Mouse (Mus musculus): ENCODE measurements around the gene Ptges2.

Ptges2 gene

GRCm38 (mm10) chr2:32413936-32414335 lies 18.2 kb downstream of the Ptges2 start:
- no peak for DNase-seq (ENCODE audit: low spot score in 2 of 2)

GRCm38 (mm10) chr2:32415801-32416200 lies 20.1 kb downstream of the Ptges2 start:
- no peak for DNase-seq (ENCODE audit: low spot score in 2 of 2)

DNA sequence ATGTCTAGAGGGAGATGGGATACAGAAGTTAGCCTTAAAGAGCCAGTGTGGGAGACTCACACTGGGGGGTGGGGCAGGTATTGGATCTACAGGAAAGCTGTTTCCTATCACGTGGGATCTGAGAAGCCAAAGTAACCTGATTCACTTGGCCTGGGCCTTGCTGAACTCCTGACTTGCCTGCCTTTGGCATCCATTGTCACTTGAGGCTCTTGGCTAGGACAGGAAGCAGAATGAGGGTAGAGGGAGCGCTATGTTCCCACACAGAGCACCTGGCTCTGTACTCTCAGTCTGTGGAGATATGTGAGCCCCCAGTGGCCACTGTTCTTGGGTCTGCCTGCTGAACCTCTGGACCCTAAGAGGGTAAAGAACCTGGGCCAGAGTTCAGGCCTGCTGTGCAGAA lies 20.9 kb downstream of the Ptges2 start:
- no peak for DNase-seq (ENCODE audit: low spot score in 2 of 2)

- no peak for DNase-seq (ENCODE audit: low spot score in 2 of 2)
These were observed 21.8 kb downstream of the Ptges2 start for GRCm38 (mm10) chr2:32417486-32417885.

GRCm38 (mm10) chr2:32418430-32419151 lies 22.9 kb downstream of the Ptges2 start:
- DNase-seq (ENCODE audit: low spot score in 2 of 2): no peak

- DNase-seq (ENCODE audit: low spot score in 2 of 2): peak in 1 of 2 experiments; percentile 41
These were observed 23.7 kb downstream of the Ptges2 start for GRCm38 (mm10) chr2:32419359-32419758.

GRCm38 (mm10) chr2:32420066-32420608 lies 24.4 kb downstream of the Ptges2 start:
- DNase-seq (ENCODE audit: low spot score in 2 of 2): no peak

DNA sequence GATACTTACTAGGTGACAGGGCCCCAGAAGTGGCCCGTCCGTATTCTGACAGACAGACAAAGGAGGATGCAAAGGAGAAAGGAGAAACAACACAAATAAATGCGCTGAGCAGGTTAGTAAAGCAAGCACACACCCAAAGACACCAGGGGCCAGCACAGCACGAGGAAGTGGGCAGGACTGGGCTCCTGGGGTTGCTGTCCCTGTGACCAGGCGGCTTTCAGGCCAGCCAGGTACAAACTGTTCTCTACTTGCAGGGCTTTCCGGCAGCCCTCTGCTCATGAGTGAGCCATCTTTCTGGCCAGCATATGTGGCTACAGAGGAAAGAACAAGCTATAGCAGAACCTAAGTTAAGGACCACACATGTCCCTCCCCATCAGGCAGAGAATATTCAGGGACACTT lies 25.0 kb downstream of the Ptges2 start:
- DNase-seq (ENCODE audit: low spot score in 2 of 2): no peak

DNA sequence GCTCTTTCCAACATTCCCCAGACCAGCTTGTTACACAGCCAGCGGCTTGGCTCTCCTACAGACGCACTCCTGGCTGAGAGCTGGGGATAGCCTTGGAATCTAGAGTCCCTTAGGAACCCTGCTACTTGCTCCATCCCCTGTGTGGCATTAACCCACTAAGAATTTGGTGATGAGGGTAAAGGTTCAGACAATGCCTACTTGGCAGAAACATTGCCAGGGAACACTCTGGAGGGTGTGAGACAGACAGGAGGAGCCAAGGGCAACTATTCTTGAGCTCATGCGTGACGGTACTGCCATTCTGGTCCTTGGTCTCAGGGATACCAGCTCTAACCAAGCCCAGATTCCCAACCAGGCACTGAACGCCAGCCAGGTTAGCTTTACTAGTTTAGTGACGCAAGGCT lies 26.2 kb downstream of the Ptges2 start:
- no peak for DNase-seq (ENCODE audit: low spot score in 2 of 2)

DNA sequence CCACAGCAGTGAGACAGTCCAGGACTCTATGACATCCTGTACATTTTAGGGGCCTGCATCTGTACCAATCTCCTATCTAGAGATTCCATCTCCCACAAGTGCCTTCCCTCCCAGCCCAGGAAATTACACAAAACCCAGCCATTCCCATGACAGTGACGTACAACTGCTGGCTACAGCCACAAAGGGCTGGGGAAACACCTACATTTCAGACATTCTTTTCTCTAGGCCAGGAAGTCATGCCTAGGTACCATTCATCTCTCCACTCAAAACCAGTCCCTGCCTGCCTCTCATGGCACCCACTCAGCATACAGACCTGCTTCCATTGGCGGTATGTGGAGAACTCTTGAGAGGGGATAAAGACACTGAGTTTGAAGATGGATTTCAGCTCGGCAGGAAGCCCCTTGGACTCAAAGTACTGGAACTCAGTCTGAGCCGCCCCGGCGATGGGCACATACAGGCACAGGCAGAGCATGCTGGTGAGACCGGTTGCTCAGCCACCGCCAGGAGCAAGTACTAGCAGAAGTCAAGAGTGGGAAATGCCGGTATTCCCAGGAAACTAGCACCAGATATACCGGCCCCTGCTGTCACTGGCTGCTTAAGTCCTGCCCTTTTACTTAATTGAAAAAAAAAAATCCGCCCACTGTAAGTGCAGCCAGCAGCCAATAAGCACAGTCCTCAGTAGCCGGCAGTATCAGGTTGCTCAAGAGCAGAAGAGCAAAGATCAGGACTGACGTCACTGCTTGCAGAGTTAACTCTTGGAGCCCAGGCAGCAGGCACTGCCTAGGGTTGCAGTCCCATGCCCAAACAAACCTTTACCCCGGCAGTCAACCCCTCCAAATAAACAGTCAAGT lies 28.0 kb downstream of the Ptges2 start:
- DNase-seq (ENCODE audit: low spot score in 2 of 2): peak in 1 of 2 experiments; percentile 38

- DNase-seq (ENCODE audit: low spot score in 2 of 2): no peak
These were observed 29.1 kb downstream of the Ptges2 start for GRCm38 (mm10) chr2:32424796-32425195.

GRCm38 (mm10) chr2:32425568-32425967 lies 29.9 kb downstream of the Ptges2 start:
- DNase-seq (ENCODE audit: low spot score in 2 of 2): peak; percentile 38 to 50

GRCm38 (mm10) chr2:32426141-32426540 lies 30.4 kb downstream of the Ptges2 start:
- no peak for DNase-seq (ENCODE audit: low spot score in 2 of 2)

- DNase-seq (ENCODE audit: low spot score in 2 of 2): no peak
These were observed 32.0 kb downstream of the Ptges2 start for GRCm38 (mm10) chr2:32427720-32428119.

DNA sequence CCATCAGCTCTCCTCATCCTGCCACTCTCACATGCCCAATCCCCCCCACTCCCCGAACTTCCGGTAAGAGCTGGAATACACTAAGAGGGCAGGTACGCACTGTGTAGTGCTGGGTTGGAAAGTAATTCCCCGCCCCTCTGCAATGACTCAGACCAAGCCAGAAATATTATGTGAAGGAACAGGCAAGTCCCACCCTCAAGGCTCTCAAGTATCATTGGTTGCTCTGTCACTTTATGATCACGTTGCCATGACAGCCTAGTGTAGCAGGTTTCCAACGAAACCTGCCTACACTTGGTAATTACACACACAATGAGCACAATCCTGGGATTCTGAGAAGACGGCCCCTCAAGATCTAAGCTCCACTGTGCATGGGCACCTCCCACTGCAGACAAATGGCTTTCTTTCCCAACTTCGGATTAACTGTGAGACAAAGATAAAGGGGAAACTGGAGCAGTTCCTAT lies 32.6 kb downstream of the Ptges2 start:
- peak; percentile 57 to 71 for DNase-seq (ENCODE audit: low spot score in 2 of 2)

DNA sequence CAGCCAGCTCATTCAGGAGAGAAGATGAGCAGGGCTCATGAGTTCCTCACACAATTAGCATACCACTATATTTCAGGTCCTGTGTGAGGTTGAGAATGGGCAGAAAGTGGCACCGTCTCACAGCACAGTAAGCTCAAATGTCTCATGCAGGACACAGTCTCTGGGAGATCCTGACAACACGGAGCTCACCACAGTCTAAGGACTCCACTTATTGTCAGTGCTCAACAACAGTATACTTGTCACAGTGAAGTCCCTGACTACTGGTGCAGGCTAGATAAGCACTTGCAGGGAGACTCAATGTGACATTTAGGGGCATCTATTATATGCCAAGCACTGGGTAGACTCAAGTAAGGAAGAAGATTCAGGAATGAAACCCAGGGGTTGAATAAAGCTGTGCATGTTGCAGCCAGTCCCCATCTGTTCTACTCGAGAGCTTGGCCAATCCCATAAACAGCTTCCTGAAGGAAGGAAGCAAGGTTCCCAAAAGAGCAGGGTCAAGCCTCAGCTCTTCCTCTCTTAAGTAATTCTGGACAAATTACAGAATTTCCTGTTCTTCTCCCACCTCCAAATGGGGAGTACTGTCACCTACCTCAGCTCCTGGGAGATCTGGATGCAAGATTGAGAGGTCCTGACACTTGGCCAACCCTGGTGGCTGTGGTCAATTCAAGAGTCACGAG lies 33.7 kb downstream of the Ptges2 start:
- no peak for DNase-seq (ENCODE audit: low spot score in 2 of 2)

DNA sequence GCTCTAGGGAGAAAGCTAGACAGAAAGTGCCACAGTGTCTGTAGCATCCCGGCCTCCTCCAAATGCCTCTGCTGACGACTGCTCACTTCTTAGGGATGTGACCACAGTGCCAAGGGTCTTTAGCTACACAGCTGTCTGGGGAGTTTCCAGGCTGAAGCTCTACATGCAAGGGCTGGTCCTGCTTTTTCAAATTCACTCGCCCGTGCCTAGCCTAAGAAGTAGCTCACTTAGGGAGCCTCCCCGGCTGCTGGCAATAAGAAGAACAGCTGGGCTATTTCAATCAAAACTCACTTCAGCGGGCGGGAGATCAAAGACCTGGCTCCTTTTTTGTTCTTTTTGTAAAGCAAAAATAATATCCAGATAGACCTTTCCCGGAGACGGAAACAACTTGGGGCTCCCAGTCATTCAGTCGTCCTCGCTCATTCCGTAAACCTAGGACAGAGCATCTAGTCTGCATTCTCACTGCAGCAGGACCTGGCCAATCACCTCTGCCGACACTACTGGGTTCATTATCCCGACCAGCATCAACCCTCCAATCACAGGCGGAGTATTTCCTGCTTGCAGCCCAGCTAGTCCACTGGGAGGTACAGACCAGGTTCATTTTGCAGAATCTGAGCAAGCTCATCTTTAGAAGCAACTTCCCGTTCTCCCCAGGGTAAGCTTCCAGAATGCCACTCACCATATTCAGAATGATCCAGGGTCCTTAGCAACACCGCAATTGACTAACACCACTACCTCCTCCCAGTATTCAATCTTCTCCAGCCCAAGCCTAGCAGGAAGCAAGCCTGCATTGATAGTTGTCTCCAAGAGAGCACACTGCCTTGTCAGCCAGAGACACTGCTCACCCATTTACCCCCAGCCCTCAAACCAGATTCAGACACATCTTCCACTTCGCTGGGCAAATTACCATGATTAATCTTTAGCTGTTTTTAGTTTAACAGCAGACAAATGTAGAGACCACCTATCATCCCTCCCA lies 35.3 kb downstream of the Ptges2 start:
- DNase-seq (ENCODE audit: low spot score in 2 of 2): peak; percentile 84 to 93

DNA sequence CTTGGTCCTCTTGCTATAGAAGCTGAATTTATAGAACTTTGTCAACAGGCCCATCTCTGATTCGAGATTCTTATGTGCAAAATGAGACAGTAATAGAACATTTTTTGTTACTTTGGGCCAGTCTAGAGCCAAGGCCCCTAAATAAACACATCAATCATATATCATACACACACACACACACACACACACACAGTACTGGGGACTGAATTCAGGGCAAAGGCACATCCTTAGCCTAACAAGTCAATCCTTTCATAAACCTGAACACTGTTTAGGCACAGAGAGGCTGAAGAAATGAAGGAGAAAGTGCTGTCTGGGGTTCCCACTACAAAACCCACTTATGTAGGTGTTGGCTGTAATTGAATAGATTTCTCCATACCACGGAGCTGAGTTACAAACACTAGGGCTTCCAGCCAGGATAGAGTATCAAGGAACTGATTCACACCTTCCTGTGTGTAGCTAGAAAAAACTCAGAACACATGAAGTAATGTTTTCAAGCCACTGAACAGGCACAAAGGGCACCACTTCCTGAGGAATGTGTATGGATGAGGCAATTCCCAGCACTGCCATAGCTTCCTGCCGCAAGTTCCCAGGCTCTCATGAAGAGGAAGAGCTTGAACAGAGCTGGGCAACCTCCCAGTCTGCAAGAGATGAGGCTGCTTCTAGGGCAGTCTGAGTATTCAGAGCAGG lies 41.1 kb downstream of the Ptges2 start:
- no peak for DNase-seq (ENCODE audit: low spot score in 2 of 2)

- no peak for DNase-seq (ENCODE audit: low spot score in 2 of 2)
These were observed 42.0 kb downstream of the Ptges2 start for GRCm38 (mm10) chr2:32437612-32438166.

- DNase-seq (ENCODE audit: low spot score in 2 of 2): no peak
These were observed 43.0 kb downstream of the Ptges2 start for GRCm38 (mm10) chr2:32438733-32439132.

Measured in frontal cortex, postnatal 36 days (tissue).